Mouse (Mus musculus) forebrain, embryonic 13.5 days (tissue): ENCODE measurements at regions not wholly inside any gene's neighbourhood (a gene's known extent, or its start where the extent isn't known, plus 50 kb on each side); places are given as distances from the start of the nearest gene placed in this dataset.
A peak's percentile ranks its signal among the peaks of the same experiment; 100 is the strongest.
"Not testable (repeated sequence)": the region's sequence is repeated elsewhere in the genome, so short reads cannot be mapped to it uniquely, and the experiment has no call there.

Experiments used
- ATAC-seq: fragments of 200-750 bp; cut with Nextera tagmentation; 2 replicates; pipeline ENCODE4 v1.8.0; 2017
- H3K27ac ChIP-seq: fragments of 300-500 bp; sonication (generic); 2 replicates; pipeline ENCODE4 v1.5.1; 2015; ENCODE audit warnings: inconsistent platforms, mild to moderate bottlenecking, moderate library complexity
- H3K27me3 ChIP-seq: fragments of 300-500 bp; sonication (generic); 2 replicates; pipeline ENCODE4 v1.6.1; 2015; ENCODE audit warnings: mild to moderate bottlenecking, inconsistent platforms
- H3K36me3 ChIP-seq: fragments of 300-500 bp; sonication (generic); 2 replicates; pipeline ENCODE4 v1.6.1; 2015; ENCODE audit warnings: mild to moderate bottlenecking, inconsistent platforms; ENCODE audit not compliant: poor library complexity, severe bottlenecking
- H3K4me1 ChIP-seq: fragments of 300-500 bp; sonication (generic); 2 replicates; pipeline ENCODE4 v1.6.1; 2015; ENCODE audit warnings: inconsistent platforms
- H3K4me2 ChIP-seq: fragments of 300-500 bp; sonication (generic); 2 replicates; pipeline ENCODE4 v1.6.1; 2015; ENCODE audit warnings: inconsistent platforms, mild to moderate bottlenecking, moderate library complexity
- H3K4me3 ChIP-seq: fragments of 300-500 bp; sonication (generic); 2 replicates; pipeline ENCODE4 v1.5.1; 2015; ENCODE audit warnings: mild to moderate bottlenecking, inconsistent platforms
- H3K9ac ChIP-seq: fragments of 300-500 bp; sonication (generic); 2 replicates; pipeline ENCODE4 v1.6.1; 2015; ENCODE audit warnings: mild to moderate bottlenecking, inconsistent platforms
- H3K9me3 ChIP-seq: fragments of 300-500 bp; sonication (generic); replicated peaks from 2 replicates; pipeline ENCODE4 v1.6.1; 2016; ENCODE audit warnings: inconsistent platforms
- WGBS: fragments of 180-500 bp; shearing (Covaris S2); methylation state at CpG from one replicate; pipeline ENCODE4 v1.1.7; 2015; 5-methylcytosine and 5-hydroxymethylcytosine counted together

DNA sequence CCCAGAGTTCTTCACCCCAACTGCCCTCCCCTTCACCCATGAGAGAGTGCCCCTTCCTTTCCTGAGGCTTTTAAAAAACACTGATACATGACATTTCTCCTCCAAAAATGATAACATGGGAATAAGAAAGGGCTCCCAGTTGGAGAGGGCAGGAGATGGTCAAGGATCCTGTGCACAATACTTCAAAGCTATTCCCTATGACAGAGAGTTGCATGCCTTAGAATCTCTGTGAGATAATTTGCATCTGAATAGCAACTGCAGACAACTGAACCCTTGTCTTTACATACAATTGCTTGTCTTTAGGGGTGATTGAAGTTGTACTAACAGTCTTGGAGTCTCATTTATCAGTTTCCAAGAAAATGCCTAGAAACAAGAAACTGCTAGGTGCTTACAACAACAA lies 610.7 kb upstream of the Adam24 start:
- H3K27ac ChIP-seq, result no peak overlapping the region
- peaks cover 4% of the 10 kb centered on the region for H3K4me1 ChIP-seq
- H3K4me2 ChIP-seq, result no peak overlapping the region
- H3K9me3 ChIP-seq, result no peaks in the 10 kb centered on the region
- H3K36me3 ChIP-seq, result no peaks in the 10 kb centered on the region
- no peak overlapping the region for H3K9ac ChIP-seq
- no peaks in the 10 kb centered on the region for H3K27me3 ChIP-seq
- peak; percentile 38; the same call in 1 of the 2 replicates for ATAC-seq
- no peak overlapping the region for H3K4me3 ChIP-seq

DNA sequence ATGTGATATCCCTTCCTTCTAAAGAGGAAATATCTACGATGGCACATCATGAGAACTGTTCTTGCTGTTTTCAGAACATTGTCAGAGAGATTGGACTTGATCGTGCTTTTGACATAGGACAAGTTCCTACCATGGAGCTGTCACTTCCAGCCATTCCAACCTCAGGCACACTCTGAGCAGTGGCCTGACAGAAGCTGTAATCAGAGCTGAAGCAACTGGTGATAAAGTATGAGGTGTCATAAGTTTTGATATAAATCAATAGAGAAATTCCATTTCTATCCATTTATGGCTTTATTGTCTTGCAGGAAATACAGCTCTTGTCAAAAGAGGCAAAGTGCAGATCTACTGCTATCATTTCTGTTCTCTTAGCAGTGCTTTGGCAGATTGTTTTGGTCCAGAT lies 603.7 kb upstream of the Adam24 start:
- Histone ChIP-seq H3K4me3 (no peak overlapping the region), H3K27me3 (no peaks in the 10 kb centered on the region), H3K36me3 (no peaks in the 10 kb centered on the region), H3K4me1 (no peaks in the 10 kb centered on the region), H3K27ac (no peak overlapping the region), H3K9me3 (no peaks in the 10 kb centered on the region), H3K4me2 (no peak overlapping the region), H3K9ac (no peak overlapping the region)
- no peak for ATAC-seq
- WGBS, result 92% methylated on average over 2 of the region's 2 CpGs

DNA sequence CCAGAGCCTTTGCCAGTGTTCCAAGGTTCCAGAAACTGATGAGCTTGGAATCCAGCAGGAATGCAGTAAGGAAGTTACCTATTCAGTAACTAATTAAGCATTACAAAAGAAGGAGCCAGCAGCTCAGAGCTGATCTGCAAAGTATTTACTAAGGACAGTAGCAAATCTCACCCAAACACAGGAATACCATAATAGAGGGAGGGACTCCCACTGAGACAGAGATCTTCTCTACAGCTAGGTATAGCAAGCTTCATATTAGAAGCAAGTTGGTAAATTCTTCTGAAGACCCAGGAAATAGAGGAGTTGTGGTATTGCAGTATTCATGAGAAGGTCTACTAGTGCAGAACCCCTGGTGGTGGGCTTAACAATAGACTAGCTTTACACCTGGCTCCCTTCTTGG lies 593.9 kb upstream of the Adam24 start:
- not testable (repeated sequence) for H3K27me3 ChIP-seq, H3K4me3 ChIP-seq, ATAC-seq, H3K9me3 ChIP-seq, H3K36me3 ChIP-seq, H3K9ac ChIP-seq, H3K4me2 ChIP-seq, H3K27ac ChIP-seq, H3K4me1 ChIP-seq

DNA sequence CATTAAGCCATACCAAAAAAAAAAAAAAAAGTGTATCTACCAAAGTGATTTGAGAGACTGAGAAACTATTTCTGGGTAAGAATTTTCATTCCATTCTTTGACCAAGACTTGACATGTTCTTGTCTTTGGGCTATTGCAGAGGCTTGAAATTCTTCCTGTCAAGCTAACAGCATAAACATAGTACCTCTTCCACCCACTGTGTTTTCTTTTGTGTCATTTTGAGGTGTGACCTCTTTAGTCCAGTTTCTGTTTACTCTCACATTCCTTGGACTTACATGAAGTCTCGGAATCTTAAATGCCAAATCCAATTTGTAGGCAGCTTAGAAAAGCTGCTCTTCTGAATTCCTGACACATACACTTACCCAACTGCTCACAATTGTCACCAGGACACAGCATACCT lies 590.7 kb upstream of the Adam24 start:
- ATAC-seq, result no peak
- Histone ChIP-seq H3K4me2 (no peak overlapping the region), H3K27ac (no peak overlapping the region), H3K27me3 (no peaks in the 10 kb centered on the region), H3K9ac (no peak overlapping the region), H3K4me1 (no peaks in the 10 kb centered on the region), H3K4me3 (no peak overlapping the region), H3K36me3 (no peaks in the 10 kb centered on the region), H3K9me3 (no peaks in the 10 kb centered on the region)
- WGBS, result 63% methylated on average over 1 of the region's 1 CpGs

DNA sequence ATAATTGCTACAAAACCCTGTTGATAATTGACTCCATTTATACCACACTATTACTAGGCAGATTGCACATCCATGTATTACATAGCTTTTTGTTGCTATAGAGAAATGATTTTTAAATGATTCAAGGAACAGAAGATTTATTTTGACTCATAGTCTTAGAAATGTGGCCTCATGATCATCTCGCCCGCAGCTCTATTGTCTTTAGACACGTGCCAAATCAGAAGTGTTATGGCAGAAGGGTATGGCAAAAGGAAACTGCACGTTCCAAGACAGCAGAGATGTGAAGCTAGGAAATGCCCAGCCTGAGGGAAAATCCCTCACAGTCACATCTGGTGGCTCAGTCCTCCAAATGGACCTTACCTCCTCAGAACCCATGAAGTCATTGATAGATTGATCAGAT lies 585.5 kb upstream of the Adam24 start:
- Histone ChIP-seq H3K4me1 (no peaks in the 10 kb centered on the region), H3K9me3 (no peaks in the 10 kb centered on the region), H3K4me2 (no peak overlapping the region), H3K4me3 (no peak overlapping the region), H3K36me3 (no peaks in the 10 kb centered on the region), H3K9ac (no peak overlapping the region), H3K27ac (no peak overlapping the region), H3K27me3 (no peaks in the 10 kb centered on the region)
- WGBS, result 82% methylated on average over 4 of the region's 4 CpGs
- no peak for ATAC-seq

DNA sequence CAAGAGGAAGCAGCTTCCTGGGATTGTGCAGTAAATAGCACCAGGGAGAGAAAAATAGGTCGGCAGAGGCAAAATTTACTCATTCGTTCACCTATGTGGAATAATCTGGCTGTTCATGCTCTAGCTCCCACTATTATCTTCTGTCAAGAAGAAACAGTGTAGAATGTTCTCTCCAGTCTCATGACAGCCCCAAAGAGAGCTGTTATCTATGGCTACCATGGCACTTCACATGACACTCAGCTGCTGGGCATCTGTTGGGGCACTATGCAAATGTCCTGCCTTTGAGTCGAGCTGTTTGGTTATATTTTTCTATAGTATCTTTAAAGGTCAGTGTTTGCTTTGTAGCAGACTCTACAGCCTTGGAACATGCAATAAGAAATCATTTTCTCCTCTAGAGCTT lies 550.5 kb upstream of the Adam24 start:
- Histone ChIP-seq H3K4me2 (no peak overlapping the region), H3K4me3 (no peak overlapping the region), H3K27ac (no peak overlapping the region), H3K27me3 (no peaks in the 10 kb centered on the region), H3K9me3 (no peaks in the 10 kb centered on the region), H3K36me3 (no peaks in the 10 kb centered on the region), H3K9ac (no peak overlapping the region), H3K4me1 (no peaks in the 10 kb centered on the region)
- 79% methylated on average over 3 of the region's 3 CpGs for WGBS
- no peak for ATAC-seq

DNA sequence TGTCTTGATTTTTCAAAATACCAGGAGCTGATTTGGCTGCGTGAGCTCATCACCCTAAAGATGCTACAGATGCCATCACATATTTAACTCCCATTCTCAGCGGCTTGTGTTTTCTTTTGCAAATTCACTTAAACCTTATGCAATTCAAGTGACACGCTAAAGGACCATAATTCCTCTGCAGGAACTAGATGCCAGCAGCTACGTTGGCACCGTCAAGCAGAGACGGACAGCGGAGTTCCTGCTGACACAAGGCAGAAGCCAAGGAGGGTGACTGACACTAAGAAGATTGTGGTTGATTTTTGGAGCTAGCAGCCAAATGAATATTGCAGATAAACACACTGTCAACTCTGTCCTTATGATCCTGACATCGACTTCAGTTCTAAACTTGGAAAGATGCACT lies 547.7 kb upstream of the Adam24 start:
- H3K27ac ChIP-seq, result no peak overlapping the region
- H3K4me2 ChIP-seq, result no peak overlapping the region
- H3K4me3 ChIP-seq, result no peak overlapping the region
- WGBS, result 92% methylated on average over 8 of the region's 8 CpGs
- no peaks in the 10 kb centered on the region for H3K27me3 ChIP-seq
- no peaks in the 10 kb centered on the region for H3K9me3 ChIP-seq
- no peak for ATAC-seq
- no peak overlapping the region for H3K9ac ChIP-seq
- no peaks in the 10 kb centered on the region for H3K4me1 ChIP-seq
- H3K36me3 ChIP-seq, result no peaks in the 10 kb centered on the region

DNA sequence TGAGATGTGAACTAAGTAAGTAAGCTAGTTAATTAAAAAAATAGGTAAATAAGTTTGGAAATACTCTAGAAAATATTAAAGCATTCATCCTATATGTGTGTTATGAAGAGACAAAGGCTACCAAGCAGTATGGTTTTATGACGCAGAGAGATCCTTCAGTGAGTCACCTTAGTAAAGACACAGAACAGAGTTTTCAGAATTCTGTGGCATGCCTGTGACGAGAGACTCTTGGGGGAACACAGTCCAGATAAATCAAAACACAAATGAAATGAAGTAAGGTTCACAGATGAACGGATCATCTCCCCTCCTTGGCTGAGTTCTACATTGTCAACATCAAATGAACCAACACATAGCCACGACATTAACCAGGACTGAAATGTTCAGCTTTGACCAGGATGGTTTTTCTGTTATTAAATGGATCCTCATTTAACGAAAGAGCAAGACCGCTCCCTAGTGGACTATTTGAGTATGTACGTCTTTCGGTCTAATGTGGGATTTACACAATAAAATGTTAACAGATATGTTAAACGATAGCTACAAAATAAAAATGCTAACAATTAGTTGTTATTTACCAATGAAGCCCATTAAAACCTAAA lies 542.1 kb upstream of the Adam24 start:
- H3K4me2 ChIP-seq, result no peak overlapping the region
- WGBS, result 26% methylated on average over 9 of the region's 9 CpGs
- no peaks in the 10 kb centered on the region for H3K27me3 ChIP-seq
- H3K9me3 ChIP-seq, result no peaks in the 10 kb centered on the region
- H3K4me1 ChIP-seq, result no peaks in the 10 kb centered on the region
- no peak overlapping the region for H3K4me3 ChIP-seq
- ATAC-seq, result peak; percentile 61; the same call in 1 of the 2 replicates
- H3K36me3 ChIP-seq, result no peaks in the 10 kb centered on the region
- no peak overlapping the region for H3K9ac ChIP-seq
- H3K27ac ChIP-seq, result no peak overlapping the region

DNA sequence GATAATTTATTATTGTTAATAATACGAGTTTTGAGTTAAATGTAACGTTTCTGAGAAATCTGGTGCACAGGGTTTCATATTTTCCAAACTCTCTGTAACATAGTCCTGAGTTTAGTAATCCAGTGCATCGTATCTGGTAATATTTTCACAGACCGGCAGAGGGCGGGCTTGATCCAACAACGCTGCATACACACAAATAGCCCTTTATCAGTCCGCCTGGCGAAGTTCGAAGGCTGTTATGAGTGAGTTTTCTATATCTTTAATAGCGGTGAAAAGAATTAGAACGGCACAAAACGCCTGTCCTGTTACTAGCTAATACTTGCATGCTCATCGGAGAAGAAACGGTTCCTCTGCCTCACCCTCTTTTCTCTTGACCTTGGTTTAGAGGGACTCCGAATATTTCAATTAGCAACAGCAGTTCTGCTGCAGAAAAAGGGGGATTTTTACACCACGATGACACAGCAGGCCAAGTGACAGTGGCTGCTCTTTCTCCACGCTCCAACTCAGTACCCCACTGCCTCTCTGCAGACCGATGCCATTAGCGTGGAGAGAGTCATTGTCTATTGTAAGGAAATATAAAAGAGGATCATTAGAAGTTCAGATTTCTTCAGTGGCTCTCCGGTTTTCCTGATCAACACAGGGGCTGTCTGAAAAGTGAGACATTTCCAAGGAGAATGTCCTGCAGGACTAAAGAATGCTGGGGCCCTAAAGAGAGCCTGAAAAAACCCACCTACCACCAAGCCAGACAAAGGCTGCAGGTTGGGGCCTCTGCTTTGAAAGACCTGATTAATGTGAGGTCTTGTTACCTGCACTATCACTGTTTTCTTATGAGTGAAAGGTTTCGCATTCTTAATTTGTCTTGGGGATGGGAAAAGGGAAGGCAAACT lies 523.7 kb upstream of the Adam24 start:
- no peaks in the 10 kb centered on the region for H3K36me3 ChIP-seq
- peaks cover 8% of the 10 kb centered on the region for H3K4me1 ChIP-seq
- H3K4me3 ChIP-seq, result peak overlapping the region; percentile 33
- H3K27ac ChIP-seq, result no peak overlapping the region
- peak; percentile 95 for ATAC-seq
- H3K4me2 ChIP-seq, result peak overlapping the region; percentile 61
- H3K9me3 ChIP-seq, result no peaks in the 10 kb centered on the region
- peak overlapping the region; percentile 41 for H3K9ac ChIP-seq
- no peaks in the 10 kb centered on the region for H3K27me3 ChIP-seq
- 3% methylated on average over 21 of the region's 21 CpGs for WGBS

DNA sequence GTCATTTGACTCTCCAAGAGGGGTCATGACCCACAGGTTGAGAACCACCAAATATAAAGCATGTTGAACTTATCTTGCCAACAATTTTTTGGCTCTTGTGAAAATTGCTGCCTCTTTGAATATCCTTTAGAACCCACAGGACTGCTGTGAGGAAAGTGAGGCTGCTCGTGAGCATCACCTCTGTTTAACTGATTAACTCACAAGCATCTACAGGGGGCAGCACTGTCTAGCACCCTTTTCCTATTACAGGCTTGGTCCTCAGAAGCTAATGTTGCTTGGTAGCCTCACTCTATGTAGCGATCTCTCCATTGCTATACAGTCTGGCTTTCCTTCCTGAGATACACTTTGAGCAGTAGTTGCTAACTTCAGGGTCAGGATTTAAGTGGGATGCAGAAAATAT lies 522.4 kb upstream of the Adam24 start:
- peaks cover 8% of the 10 kb centered on the region for H3K4me1 ChIP-seq
- WGBS, result 56% methylated on average over 2 of the region's 2 CpGs
- no peak for ATAC-seq
- H3K4me3 ChIP-seq, result no peak overlapping the region
- no peaks in the 10 kb centered on the region for H3K9me3 ChIP-seq
- H3K9ac ChIP-seq, result no peak overlapping the region
- H3K27ac ChIP-seq, result no peak overlapping the region
- H3K4me2 ChIP-seq, result no peak overlapping the region
- no peaks in the 10 kb centered on the region for H3K27me3 ChIP-seq
- no peaks in the 10 kb centered on the region for H3K36me3 ChIP-seq

DNA sequence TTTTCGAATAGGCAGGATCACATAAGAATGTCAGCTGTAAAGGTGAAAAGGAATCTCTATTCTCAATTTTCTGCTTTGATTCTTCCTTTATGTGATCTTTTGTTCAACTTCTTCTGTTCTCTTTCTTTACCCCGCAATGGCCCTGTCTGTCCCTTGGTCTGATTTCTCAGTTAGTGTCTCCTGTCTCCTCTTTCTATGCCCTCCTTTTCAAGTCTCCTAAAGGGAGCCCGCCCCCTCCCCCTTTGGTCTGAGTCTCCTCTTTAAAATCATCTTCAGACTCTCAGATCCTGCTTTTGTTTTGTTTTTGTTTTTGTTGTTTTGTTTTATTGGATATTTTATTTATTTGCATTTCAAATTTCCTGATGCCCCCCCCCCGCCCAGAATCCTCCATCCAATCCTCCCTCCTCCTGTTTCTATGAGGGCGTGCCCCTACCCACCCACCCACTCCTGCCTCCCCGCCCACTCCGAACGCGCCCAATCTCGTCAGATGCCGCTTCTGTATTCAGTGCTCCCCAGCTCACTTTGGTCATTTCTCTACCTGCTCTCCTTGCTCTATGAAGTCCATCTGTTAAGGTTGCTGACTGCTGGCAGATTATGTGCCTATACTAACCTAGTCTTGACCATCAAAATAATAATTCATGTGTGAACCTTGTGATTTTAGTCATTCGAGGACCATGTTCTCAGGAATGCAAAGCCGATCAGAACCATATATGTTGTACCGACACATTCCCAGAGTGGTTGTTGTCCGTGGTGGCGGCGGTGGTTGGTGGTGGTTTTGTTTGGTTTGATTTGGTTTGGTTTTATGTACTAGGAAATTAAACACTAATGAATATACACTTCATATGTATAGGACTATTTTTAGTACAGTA lies 487.9 kb upstream of the Adam24 start:
- Histone ChIP-seq H3K4me1 (no peaks in the 10 kb centered on the region), H3K9ac (no peak overlapping the region), H3K27ac (no peak overlapping the region), H3K9me3 (no peaks in the 10 kb centered on the region), H3K27me3 (no peaks in the 10 kb centered on the region), H3K36me3 (no peaks in the 10 kb centered on the region), H3K4me2 (peak overlapping the region; percentile 47), H3K4me3 (peak overlapping the region; percentile 12)
- ATAC-seq, result peak; percentile 83
- WGBS, result 32% methylated on average over 17 of the region's 17 CpGs

DNA sequence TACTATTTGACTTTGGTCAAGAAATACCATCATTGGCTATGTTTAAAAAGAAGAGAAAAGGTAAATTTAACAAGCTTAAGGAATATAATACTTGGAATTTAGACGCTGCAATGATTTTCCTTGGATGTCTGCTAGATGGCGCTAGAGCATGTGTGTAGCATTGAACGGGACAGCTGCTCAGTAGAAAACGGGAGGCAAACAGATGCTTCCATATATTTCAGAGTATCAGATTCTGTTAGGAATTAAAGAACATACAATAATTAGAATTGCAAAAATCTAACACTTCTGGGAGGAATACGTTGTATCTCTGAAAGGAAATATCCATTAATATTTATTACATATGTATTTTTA lies 487.3 kb upstream of the Adam24 start:
- H3K27ac ChIP-seq, result no peak overlapping the region
- ATAC-seq, result peak; percentile 88
- H3K4me2 ChIP-seq, result peak overlapping the region; percentile 47; the same call in 1 of the 2 replicates
- no peaks in the 10 kb centered on the region for H3K9me3 ChIP-seq
- WGBS, result 5% methylated on average over 5 of the region's 5 CpGs
- no peaks in the 10 kb centered on the region for H3K27me3 ChIP-seq
- H3K9ac ChIP-seq, result no peak overlapping the region
- no peaks in the 10 kb centered on the region for H3K4me1 ChIP-seq
- H3K36me3 ChIP-seq, result no peaks in the 10 kb centered on the region
- H3K4me3 ChIP-seq, result 0 out of 2 replicates have a peak overlapping the region, but pooled peaks have one; percentile 12
